Mouse (Mus musculus) limb, embryonic 15.5 days (tissue): ENCODE results near the gene Ehd3. TPM values are rescaled to one million over a fixed set of nuclear protein-coding genes. Genes with fewer than 3 reads are reported as not detected.

Experiments used
- ATAC-seq: fragments of 200-750 bp; cut with Nextera tagmentation; 2 replicates; pipeline ENCODE4 v1.8.0; 2017; ENCODE audit warnings: low read depth, moderate TSS enrichment; ENCODE audit not compliant: insufficient number of reproducible peaks, low FRiP score, low TSS enrichment
- H3K27ac ChIP-seq: fragments of 300-500 bp; sonication (generic); 2 replicates; pipeline ENCODE4 v1.5.1; 2015; ENCODE audit warnings: moderate library complexity, mild to moderate bottlenecking, inconsistent platforms
- H3K27me3 ChIP-seq: fragments of 300-500 bp; sonication (generic); 2 replicates; pipeline ENCODE4 v1.6.1; 2015; ENCODE audit warnings: inconsistent platforms
- H3K36me3 ChIP-seq: fragments of 300-500 bp; sonication (generic); 2 replicates; pipeline ENCODE4 v1.6.1; 2015; ENCODE audit warnings: inconsistent platforms
- H3K4me1 ChIP-seq: fragments of 300-500 bp; sonication (generic); 2 replicates; pipeline ENCODE4 v1.6.1; 2015; ENCODE audit warnings: inconsistent platforms
- H3K4me2 ChIP-seq: fragments of 300-500 bp; sonication (generic); 2 replicates; pipeline ENCODE4 v1.6.1; 2015; ENCODE audit warnings: mild to moderate bottlenecking, inconsistent platforms
- H3K4me3 ChIP-seq: fragments of 300-500 bp; sonication (generic); 2 replicates; pipeline ENCODE4 v1.5.1; 2015; ENCODE audit warnings: mild to moderate bottlenecking, inconsistent platforms
- H3K9ac ChIP-seq: fragments of 300-500 bp; sonication (generic); 2 replicates; pipeline ENCODE4 v1.6.1; 2015; ENCODE audit warnings: inconsistent platforms
- H3K9me3 ChIP-seq: fragments of 300-500 bp; sonication (generic); 2 replicates; pipeline ENCODE4 v1.6.1; 2016; ENCODE audit warnings: inconsistent platforms
- WGBS: fragments of 180-500 bp; shearing (Covaris S2); methylation state at CpG from one replicate; pipeline ENCODE4 v1.1.7; 2015; 5-methylcytosine and 5-hydroxymethylcytosine counted together
- polyA plus RNA-seq: library from polyadenylated mRNA; unstranded; fragments of >200 nt; fragmentation: Nextera tagmentation; extraction: Ambion mirVana; gene quantifications from 2 replicates; pipeline ENCODE4 v1.2.1, GENCODE M21; 2015

Gene Ehd3
- polyA plus RNA-seq, 1 experiment from 2014 or later: 3.1 TPM

DNA sequence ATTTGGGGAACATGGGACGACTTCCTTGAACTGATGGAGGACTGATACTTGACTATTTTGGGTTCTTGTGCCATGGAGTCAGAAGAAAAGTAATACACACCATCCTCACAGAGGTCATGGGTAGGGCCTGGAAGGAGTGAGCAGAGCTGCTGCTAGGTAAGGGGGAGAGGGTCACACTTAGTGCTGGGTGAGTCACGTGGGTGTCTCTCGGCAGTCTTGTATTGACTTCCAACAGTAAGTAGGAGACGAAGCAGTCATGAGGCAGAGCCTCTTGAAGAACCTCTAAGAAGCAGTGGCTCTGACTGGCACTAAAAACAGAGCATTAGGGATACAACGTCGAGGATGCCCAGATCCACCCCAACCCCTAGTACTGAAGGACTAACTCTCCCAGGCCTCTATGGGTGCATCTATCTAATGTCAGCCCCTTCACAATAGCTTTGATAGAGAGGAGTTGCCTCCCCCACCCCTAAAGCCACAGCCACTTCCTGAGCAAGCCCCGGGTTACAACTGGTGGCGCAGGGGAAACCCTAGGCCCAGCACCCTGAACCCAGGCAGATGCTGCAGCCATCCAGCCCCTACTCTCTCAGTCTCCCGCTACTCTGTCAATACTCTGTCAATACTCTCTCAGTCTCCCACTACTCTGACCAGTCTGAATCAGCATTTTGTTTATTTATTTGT is 65.2 kb downstream of the Ehd3 start:
- H3K36me3 ChIP-seq: no peaks in the 10 kb centered on the region
- no peak overlapping the region for H3K9ac ChIP-seq
- no peaks in the 10 kb centered on the region for H3K9me3 ChIP-seq
- no peaks in the 10 kb centered on the region for H3K4me1 ChIP-seq
- H3K4me2 ChIP-seq: no peak overlapping the region
- ATAC-seq: no peak
- no peak overlapping the region for H3K27ac ChIP-seq
- no peak overlapping the region for H3K4me3 ChIP-seq
- 91% methylated on average over 9 of the region's 9 CpGs for WGBS
- H3K27me3 ChIP-seq: no peaks in the 10 kb centered on the region

GRCm38 (mm10) chr17:73870956-73871605 is 67.1 kb downstream of the Ehd3 start:
- Histone ChIP-seq H3K27ac (no peak overlapping the region), H3K36me3 (no peaks in the 10 kb centered on the region), H3K4me3 (no peak overlapping the region), H3K9me3 (no peaks in the 10 kb centered on the region), H3K27me3 (no peaks in the 10 kb centered on the region), H3K9ac (no peak overlapping the region), H3K4me2 (no peak overlapping the region), H3K4me1 (no peaks in the 10 kb centered on the region)
- 87% methylated on average over 14 of the region's 14 CpGs for WGBS
- no peak for ATAC-seq

DNA sequence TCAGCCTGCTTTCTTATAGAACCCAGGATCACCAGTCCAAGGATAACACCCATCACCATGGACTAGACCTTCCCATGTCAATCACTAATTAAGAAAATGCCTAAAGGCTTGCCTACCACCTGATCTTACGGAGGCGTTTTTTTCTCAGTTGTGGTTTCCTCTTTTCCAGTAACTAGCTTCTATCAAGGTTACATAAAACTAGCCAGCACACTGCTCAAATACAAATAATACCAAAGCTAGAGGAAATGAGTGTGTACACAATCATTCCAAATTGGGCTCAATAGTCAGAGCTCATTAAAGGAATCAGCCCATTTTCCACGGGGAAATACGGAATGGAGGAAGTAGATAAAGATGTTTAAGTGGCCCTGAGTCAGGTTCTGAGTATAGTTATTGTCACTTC is 71.3 kb downstream of the Ehd3 start:
- no peak overlapping the region for H3K9ac ChIP-seq
- no peaks in the 10 kb centered on the region for H3K36me3 ChIP-seq
- no peak overlapping the region for H3K27ac ChIP-seq
- H3K27me3 ChIP-seq: no peaks in the 10 kb centered on the region
- H3K9me3 ChIP-seq: no peaks in the 10 kb centered on the region
- H3K4me3 ChIP-seq: no peak overlapping the region
- no peak for ATAC-seq
- H3K4me2 ChIP-seq: no peak overlapping the region
- WGBS: 81% methylated on average over 4 of the region's 4 CpGs
- H3K4me1 ChIP-seq: no peaks in the 10 kb centered on the region

DNA sequence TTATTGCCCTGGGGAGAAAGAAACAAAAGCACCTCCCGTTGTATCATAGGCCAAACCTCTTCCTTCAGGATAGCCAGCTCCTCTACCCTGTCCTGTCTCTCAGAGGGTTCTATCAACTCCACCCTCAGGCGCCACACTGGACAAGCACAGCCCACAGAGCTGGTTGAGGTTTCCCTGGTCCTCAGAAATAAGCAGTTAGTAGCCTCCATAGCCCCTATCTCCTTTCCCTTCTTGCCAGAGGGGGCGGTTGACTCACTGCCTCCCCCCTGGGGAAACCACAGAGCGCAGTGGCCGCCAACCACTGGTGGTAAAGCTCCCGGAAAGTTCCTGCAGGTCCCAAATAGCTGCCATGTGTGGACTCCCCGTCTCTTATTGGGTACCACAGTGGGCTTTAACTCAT is 71.7 kb downstream of the Ehd3 start:
- 81% methylated on average over 7 of the region's 7 CpGs for WGBS
- Histone ChIP-seq H3K4me1 (no peaks in the 10 kb centered on the region), H3K36me3 (no peaks in the 10 kb centered on the region), H3K9me3 (no peaks in the 10 kb centered on the region), H3K4me3 (no peak overlapping the region), H3K27me3 (no peaks in the 10 kb centered on the region), H3K27ac (no peak overlapping the region), H3K4me2 (no peak overlapping the region), H3K9ac (no peak overlapping the region)
- ATAC-seq: no peak

DNA sequence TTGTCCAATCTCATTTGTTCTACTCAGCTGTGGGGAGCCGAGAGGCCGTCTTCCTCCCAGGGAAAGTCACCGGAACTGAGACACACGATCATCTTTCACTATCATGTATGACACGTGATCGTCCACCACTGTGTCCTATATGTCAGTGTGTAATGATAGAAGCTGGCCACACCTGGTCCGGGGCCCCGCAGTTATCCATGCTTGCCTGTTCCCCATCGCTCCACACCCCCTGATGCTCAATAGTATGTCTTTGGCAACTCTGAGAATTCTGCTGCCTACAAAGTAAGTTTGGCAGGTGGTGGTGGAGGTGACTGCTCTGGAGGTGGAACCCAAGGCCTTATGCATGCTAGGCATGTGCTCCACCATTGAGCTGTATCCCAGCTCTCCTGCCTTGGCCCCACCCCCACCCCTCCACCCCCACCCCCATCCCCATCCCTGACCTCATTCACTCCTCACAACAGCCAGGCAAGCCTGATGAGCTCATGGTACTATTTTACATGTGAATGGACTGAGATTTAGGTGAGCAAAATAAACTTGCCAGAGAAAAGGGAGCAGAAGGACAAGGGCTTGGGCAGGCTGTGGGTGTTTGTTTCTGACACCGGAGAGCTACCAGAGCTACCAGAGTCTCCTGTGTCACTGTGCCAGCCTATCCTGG is 75.5 kb downstream of the Ehd3 start:
- no peak for ATAC-seq
- H3K27ac ChIP-seq: no peak overlapping the region
- no peak overlapping the region for H3K4me2 ChIP-seq
- H3K36me3 ChIP-seq: no peaks in the 10 kb centered on the region
- H3K4me3 ChIP-seq: no peak overlapping the region
- H3K4me1 ChIP-seq: 0 out of 2 replicates have a peak, but pooled peaks cover 3% of the 10 kb centered on the region
- 87% methylated on average over 10 of the region's 10 CpGs for WGBS
- no peaks in the 10 kb centered on the region for H3K27me3 ChIP-seq
- no peaks in the 10 kb centered on the region for H3K9me3 ChIP-seq
- H3K9ac ChIP-seq: no peak overlapping the region

DNA sequence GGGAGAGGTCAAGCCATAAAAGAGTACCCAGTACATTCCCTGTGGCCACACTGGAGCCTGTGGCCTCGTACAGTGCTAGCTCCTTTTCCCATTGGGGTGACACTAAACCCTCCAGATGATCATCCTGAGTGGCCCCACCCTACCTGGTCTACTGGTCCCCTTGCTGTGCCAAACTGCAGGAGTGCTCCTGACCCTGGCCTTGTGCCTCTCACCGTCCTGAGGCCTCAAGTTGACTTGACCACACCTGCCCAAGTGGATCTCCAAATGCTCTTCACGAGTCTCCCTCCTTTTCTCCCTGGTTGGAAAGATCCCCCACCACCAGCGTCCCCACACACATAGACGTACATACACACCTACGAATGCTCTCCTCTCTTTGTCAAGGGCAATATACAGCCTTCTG is 76.4 kb downstream of the Ehd3 start:
- Histone ChIP-seq H3K4me3 (no peak overlapping the region), H3K27me3 (no peaks in the 10 kb centered on the region), H3K9ac (no peak overlapping the region), H3K4me1 (0 out of 2 replicates have a peak, but pooled peaks cover 3% of the 10 kb centered on the region), H3K9me3 (no peaks in the 10 kb centered on the region), H3K4me2 (no peak overlapping the region), H3K27ac (no peak overlapping the region), H3K36me3 (no peaks in the 10 kb centered on the region)
- WGBS: 85% methylated on average over 6 of the region's 6 CpGs
- no peak for ATAC-seq

- WGBS: 66% methylated on average over 6 of the region's 6 CpGs
- ATAC-seq: no peak
- no peak overlapping the region for H3K4me3 ChIP-seq
- no peaks in the 10 kb centered on the region for H3K36me3 ChIP-seq
- no peak overlapping the region for H3K9ac ChIP-seq
- no peak overlapping the region for H3K4me2 ChIP-seq
- no peaks in the 10 kb centered on the region for H3K27me3 ChIP-seq
- H3K4me1 ChIP-seq: 0 out of 2 replicates have a peak, but pooled peaks cover 6% of the 10 kb centered on the region
- no peak overlapping the region for H3K27ac ChIP-seq
- no peaks in the 10 kb centered on the region for H3K9me3 ChIP-seq
These were observed 77.4 kb downstream of the Ehd3 start for GRCm38 (mm10) chr17:73881295-73881694.

Other genes starting within 250 kb of the Ehd3 start
- 1.5 and 2.0 TPM in 2 replicates for gene Galnt14, start 93.7 kb upstream of the Ehd3 start, polyA plus RNA-seq
- 1.2 and 1.5 TPM in 2 replicates for gene Xdh, start 146.1 kb downstream of the Ehd3 start, polyA plus RNA-seq
- 0.50 and 0.79 TPM in 2 replicates for gene Srd5a2, start 243.8 kb downstream of the Ehd3 start, polyA plus RNA-seq